Mouse (Mus musculus): ENCODE results near the gene Nxph3. TPM values are rescaled to one million over a fixed set of nuclear protein-coding genes. Genes with fewer than 3 reads are reported as not detected.

Gene Nxph3
- polyA plus RNA-seq, 1 experiment: 4.1 TPM

DNA sequence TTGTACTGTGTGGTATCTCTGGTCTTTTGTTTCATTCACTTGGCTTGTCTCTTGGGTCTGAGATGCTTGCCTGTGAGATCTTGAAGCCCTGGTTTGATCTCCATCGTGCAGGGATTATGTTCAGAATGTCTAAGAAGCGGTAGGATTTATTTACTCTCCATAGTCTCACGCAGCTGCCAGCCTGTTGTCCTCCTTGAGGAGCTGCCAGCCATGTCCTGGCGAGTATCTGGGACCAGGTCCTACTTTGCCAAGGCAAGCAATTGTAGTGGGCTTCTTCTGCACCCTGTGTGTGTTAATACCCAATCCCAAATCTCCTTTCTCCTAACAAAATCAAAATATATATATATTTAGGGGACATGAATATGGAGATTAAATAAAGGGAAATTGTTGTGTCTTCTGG lies 21.4 kb downstream of the Nxph3 start:
- TF ChIP-seq POLR2A (IDR thresholded peaks at IDR 0.05; ENCODE audit: low read depth, low read length): no peak
- no peak for TF ChIP-seq CTCF (conservative IDR thresholded peaks at IDR 0.05; ENCODE audit: insufficient read depth, insufficient read length, low read depth, low read length)

GRCm38 (mm10) chr11:95492256-95492655 lies 22.1 kb downstream of the Nxph3 start:
- Histone ChIP-seq H3K27me3 (replicated peaks; ENCODE audit: control insufficient read depth, insufficient read depth, low read length) (no peaks in the 10 kb centered on the region), H3K36me3 (ENCODE audit: control insufficient read depth, insufficient read depth, low read length) (peaks cover 9% of the 10 kb centered on the region), H3K4me1 (ENCODE audit: control insufficient read depth, insufficient read depth, low read length) (no peaks in the 10 kb centered on the region), H3K4me3 (ENCODE audit: insufficient read depth, low read depth, low read length) (no peak overlapping the region), H3K27ac (ENCODE audit: insufficient read depth, low read depth, low read length) (no peak overlapping the region)
- no peak for DNase-seq
- WGBS: 79% methylated on average over 4 of the region's 4 CpGs
- TF ChIP-seq POLR2A (IDR thresholded peaks at IDR 0.05; ENCODE audit: low read depth, low read length) (no peak), CTCF (conservative IDR thresholded peaks at IDR 0.05; ENCODE audit: insufficient read depth, insufficient read length, low read depth, low read length) (no peak)

More for the DNA sequence above, 21.4 kb downstream of the Nxph3 start:
- Histone ChIP-seq H3K4me3 (ENCODE audit: insufficient read depth, low read depth, low read length) (no peak overlapping the region), H3K4me1 (ENCODE audit: control insufficient read depth, insufficient read depth, low read length) (no peaks in the 10 kb centered on the region), H3K27ac (ENCODE audit: insufficient read depth, low read depth, low read length) (no peak overlapping the region), H3K36me3 (ENCODE audit: control insufficient read depth, insufficient read depth, low read length) (peaks cover 9% of the 10 kb centered on the region), H3K27me3 (replicated peaks; ENCODE audit: control insufficient read depth, insufficient read depth, low read length) (no peaks in the 10 kb centered on the region)
- DNase-seq: no peak
- 85% methylated on average over 4 of the region's 4 CpGs for WGBS

DNA sequence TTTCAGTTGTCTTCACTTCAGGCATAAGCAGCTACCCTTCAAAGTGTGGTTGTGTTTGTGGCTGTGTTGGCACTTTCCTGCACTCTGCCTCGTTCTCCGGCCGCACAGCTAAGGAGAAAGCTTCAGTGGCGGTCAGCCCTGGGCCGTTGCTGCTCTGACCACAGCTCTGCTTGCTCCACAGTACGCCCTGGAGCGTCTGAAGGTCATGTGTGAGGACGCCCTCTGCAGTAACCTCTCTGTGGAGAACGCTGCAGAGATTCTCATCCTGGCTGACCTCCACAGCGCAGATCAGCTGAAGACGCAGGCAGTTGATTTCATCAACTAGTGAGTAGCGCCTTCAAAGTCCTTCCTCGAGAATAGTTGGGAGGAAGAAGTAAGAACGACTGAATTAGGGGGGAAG lies 24.3 kb downstream of the Nxph3 start:
- peaks cover 10% of the 10 kb centered on the region for H3K36me3 ChIP-seq (ENCODE audit: control insufficient read depth, insufficient read depth, low read length)
- no peak overlapping the region for H3K4me3 ChIP-seq (ENCODE audit: insufficient read depth, low read depth, low read length)
- H3K27ac ChIP-seq (ENCODE audit: insufficient read depth, low read depth, low read length): no peak overlapping the region
- TF ChIP-seq POLR2A (IDR thresholded peaks at IDR 0.05; ENCODE audit: low read depth, low read length) (no peak), CTCF (conservative IDR thresholded peaks at IDR 0.05; ENCODE audit: insufficient read depth, insufficient read length, low read depth, low read length) (no peak)
- 74% methylated on average over 14 of the region's 14 CpGs for WGBS
- peak; percentile 38 for DNase-seq
- no peaks in the 10 kb centered on the region for H3K4me1 ChIP-seq (ENCODE audit: control insufficient read depth, insufficient read depth, low read length)
- no peaks in the 10 kb centered on the region for H3K27me3 ChIP-seq (replicated peaks; ENCODE audit: control insufficient read depth, insufficient read depth, low read length)

GRCm38 (mm10) chr11:95487237-95487636 lies 27.1 kb downstream of the Nxph3 start:
- no peak for TF ChIP-seq CTCF (conservative IDR thresholded peaks at IDR 0.05; ENCODE audit: insufficient read depth, insufficient read length, low read depth, low read length)
- no peak for TF ChIP-seq POLR2A (IDR thresholded peaks at IDR 0.05; ENCODE audit: low read depth, low read length)
- no peak for DNase-seq
- no peak overlapping the region for H3K4me3 ChIP-seq (ENCODE audit: insufficient read depth, low read depth, low read length)
- WGBS: 98% methylated on average over 2 of the region's 2 CpGs
- H3K4me1 ChIP-seq (ENCODE audit: control insufficient read depth, insufficient read depth, low read length): no peaks in the 10 kb centered on the region
- H3K27me3 ChIP-seq (replicated peaks; ENCODE audit: control insufficient read depth, insufficient read depth, low read length): no peaks in the 10 kb centered on the region
- H3K27ac ChIP-seq (ENCODE audit: insufficient read depth, low read depth, low read length): no peak overlapping the region
- H3K36me3 ChIP-seq (ENCODE audit: control insufficient read depth, insufficient read depth, low read length): peaks cover 8% of the 10 kb centered on the region

- 78% methylated on average over 18 of the region's 18 CpGs for WGBS
- Histone ChIP-seq H3K36me3 (ENCODE audit: control insufficient read depth, insufficient read depth, low read length) (peaks cover 1% of the 10 kb centered on the region), H3K4me1 (ENCODE audit: control insufficient read depth, insufficient read depth, low read length) (peaks cover 1% of the 10 kb centered on the region; the same call in 1 of the 2 replicates), H3K27ac (ENCODE audit: insufficient read depth, low read depth, low read length) (no peak overlapping the region), H3K27me3 (replicated peaks; ENCODE audit: control insufficient read depth, insufficient read depth, low read length) (no peaks in the 10 kb centered on the region), H3K4me3 (ENCODE audit: insufficient read depth, low read depth, low read length) (no peak overlapping the region)
- no peak for DNase-seq
- TF ChIP-seq POLR2A (IDR thresholded peaks at IDR 0.05; ENCODE audit: low read depth, low read length) (no peak), CTCF (conservative IDR thresholded peaks at IDR 0.05; ENCODE audit: insufficient read depth, insufficient read length, low read depth, low read length) (no peak)
Measured at GRCm38 (mm10) chr11:95485634-95486033, 28.7 kb downstream of the Nxph3 start.

DNA sequence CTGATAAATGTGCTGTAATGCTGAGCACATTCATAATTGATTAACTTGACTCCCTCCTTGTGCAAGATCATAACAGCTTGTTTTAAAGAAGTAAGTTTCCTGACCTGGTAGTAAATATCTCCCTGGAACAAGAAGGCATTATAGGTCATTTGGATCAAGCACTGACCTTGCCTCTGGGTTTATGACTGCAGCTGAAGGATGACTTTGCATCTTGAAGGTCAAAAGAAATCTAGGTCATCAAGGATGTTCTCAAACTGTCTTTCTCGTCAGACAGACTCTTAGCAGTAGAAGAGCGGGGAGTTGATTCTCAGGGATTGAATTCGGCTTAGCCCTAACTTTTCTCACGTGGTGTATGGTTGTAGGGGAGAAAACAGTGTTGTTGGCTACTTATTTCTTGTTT lies 33.7 kb downstream of the Nxph3 start:
- 78% methylated on average over 4 of the region's 4 CpGs for WGBS
- TF ChIP-seq CTCF (conservative IDR thresholded peaks at IDR 0.05; ENCODE audit: insufficient read depth, insufficient read length, low read depth, low read length) (no peak), POLR2A (IDR thresholded peaks at IDR 0.05; ENCODE audit: low read depth, low read length) (no peak)
- no peak overlapping the region for H3K4me3 ChIP-seq (ENCODE audit: insufficient read depth, low read depth, low read length)
- no peak overlapping the region for H3K27ac ChIP-seq (ENCODE audit: insufficient read depth, low read depth, low read length)
- peaks cover 2% of the 10 kb centered on the region for H3K36me3 ChIP-seq (ENCODE audit: control insufficient read depth, insufficient read depth, low read length)
- H3K27me3 ChIP-seq (replicated peaks; ENCODE audit: control insufficient read depth, insufficient read depth, low read length): no peaks in the 10 kb centered on the region
- peak; percentile 12 for DNase-seq
- H3K4me1 ChIP-seq (ENCODE audit: control insufficient read depth, insufficient read depth, low read length): peaks cover 2% of the 10 kb centered on the region; the same call in 1 of the 2 replicates

GRCm38 (mm10) chr11:95479458-95479857 lies 34.9 kb downstream of the Nxph3 start:
- Histone ChIP-seq H3K4me1 (ENCODE audit: control insufficient read depth, insufficient read depth, low read length) (peaks cover 2% of the 10 kb centered on the region; the same call in 1 of the 2 replicates), H3K27me3 (replicated peaks; ENCODE audit: control insufficient read depth, insufficient read depth, low read length) (no peaks in the 10 kb centered on the region), H3K4me3 (ENCODE audit: insufficient read depth, low read depth, low read length) (no peak overlapping the region), H3K36me3 (ENCODE audit: control insufficient read depth, insufficient read depth, low read length) (peaks cover 1% of the 10 kb centered on the region), H3K27ac (ENCODE audit: insufficient read depth, low read depth, low read length) (no peak overlapping the region)
- no peak for TF ChIP-seq POLR2A (IDR thresholded peaks at IDR 0.05; ENCODE audit: low read depth, low read length)
- 0 out of 2 replicates have a peak, but pooled peaks have one; percentile 5 for TF ChIP-seq CTCF (conservative IDR thresholded peaks at IDR 0.05; ENCODE audit: insufficient read depth, insufficient read length, low read depth, low read length)
- WGBS: 90% methylated on average over 4 of the region's 4 CpGs
- no peak for DNase-seq

Data from kidney, adult 2 months (tissue).